Mouse (Mus musculus): ENCODE results near the gene Frg2f1. TPM values are rescaled to one million over a fixed set of nuclear protein-coding genes. Genes with fewer than 3 reads are reported as not detected.

The Frg2f1 gene
- 4.5 and 5.1 TPM in 2 replicates for polyA plus RNA-seq (2016; fragmentation: Nextera tagmentation; extraction: Ambion mirVana)

DNA sequence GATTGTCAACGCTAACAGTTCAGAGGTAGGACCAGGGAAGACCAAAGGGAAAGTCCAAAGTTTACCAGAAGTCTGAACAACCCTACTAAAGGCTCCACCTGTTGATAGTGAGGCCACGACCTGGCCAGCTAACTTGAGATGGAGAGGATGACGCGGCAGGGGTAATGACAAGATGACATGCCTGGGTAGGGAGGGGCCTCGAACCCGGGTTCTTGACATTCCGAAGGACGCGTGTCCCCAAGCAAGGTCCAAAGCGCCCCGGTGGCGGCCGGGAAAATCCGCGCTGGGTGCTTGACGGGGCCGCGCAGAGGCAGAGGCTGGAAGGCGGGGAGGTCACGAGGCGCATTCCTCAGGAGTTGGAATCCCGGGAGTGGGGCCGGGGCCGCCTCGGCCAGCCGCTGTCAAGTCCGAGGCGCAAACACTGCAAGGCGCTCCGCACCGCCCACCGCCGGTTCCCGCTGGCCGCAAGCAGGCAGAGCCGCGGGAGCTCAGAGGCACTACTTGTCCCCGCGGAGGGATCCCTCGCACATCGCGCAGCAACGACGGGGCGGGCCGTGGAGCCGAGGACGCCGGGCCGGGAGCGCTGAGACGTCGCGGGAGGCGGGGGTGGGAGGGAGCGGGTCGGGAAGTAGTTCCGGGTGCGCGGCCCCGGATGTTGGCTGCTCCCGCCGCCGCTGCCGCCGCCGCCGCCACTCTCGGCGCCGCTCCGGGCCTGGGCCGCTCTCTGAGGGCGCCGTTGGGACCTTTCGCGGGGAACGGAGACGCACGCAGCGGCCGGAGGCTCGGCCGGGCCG, at the start of gene Frg2f1:
Gene Frg2f1 (minus strand): TSS at position 499 of the 794 bp plus-strand sequence.
- WGBS: under 1% methylated on average over 70 of the region's 85 CpGs
- Histone ChIP-seq H3K9me3 (replicated peaks) (no peaks in the 10 kb centered on the region), H3K36me3 (no peaks in the 10 kb centered on the region)

GRCm38 (mm10) chr4:119588037-119588436, 48.7 kb upstream of the Frg2f1 start:
- peaks cover 9% of the 10 kb centered on the region; the same call in 1 of the 2 replicates for H3K4me1 ChIP-seq (replicated peaks)
- no peaks in the 10 kb centered on the region for H3K27me3 ChIP-seq (replicated peaks)
- no peak for ATAC-seq (ENCODE audit: insufficient number of reproducible peaks, low FRiP score)
- H3K27ac ChIP-seq (ENCODE audit: poor library complexity, severe bottlenecking): no peak overlapping the region
- no peaks in the 10 kb centered on the region for H3K9me3 ChIP-seq (replicated peaks)
- peaks cover 21% of the 10 kb centered on the region for H3K36me3 ChIP-seq
- no peak overlapping the region for H3K9ac ChIP-seq
- no peak overlapping the region for H3K4me3 ChIP-seq
- no peak overlapping the region for H3K4me2 ChIP-seq
- WGBS: 97% methylated on average over 2 of the region's 2 CpGs

More for the DNA sequence above, at the start of gene Frg2f1:
- Histone ChIP-seq H3K4me2 (peak within 1 kb of the TSS; percentile 80), H3K9ac (peak within 1 kb of the TSS; percentile 94), H3K4me3 (peak within 1 kb of the TSS; percentile 90), H3K27ac (ENCODE audit: poor library complexity, severe bottlenecking) (peak within 1 kb of the TSS; percentile 99), H3K27me3 (replicated peaks) (no peaks in the 10 kb centered on the region), H3K4me1 (replicated peaks) (peaks cover 15% of the 10 kb centered on the region)
- peak; percentile 95 for ATAC-seq (ENCODE audit: insufficient number of reproducible peaks, low FRiP score)

- ATAC-seq (ENCODE audit: insufficient number of reproducible peaks, low FRiP score): no peak
- Histone ChIP-seq H3K4me1 (replicated peaks) (peaks cover 33% of the 10 kb centered on the region), H3K4me3 (no peak overlapping the region), H3K36me3 (peaks cover 17% of the 10 kb centered on the region), H3K27ac (ENCODE audit: poor library complexity, severe bottlenecking) (no peak overlapping the region), H3K9me3 (replicated peaks) (0 out of 2 replicates have a peak, but pooled peaks cover 4% of the 10 kb centered on the region), H3K27me3 (replicated peaks) (no peaks in the 10 kb centered on the region), H3K4me2 (no peak overlapping the region), H3K9ac (no peak overlapping the region)
- WGBS: 79% methylated on average over 3 of the region's 3 CpGs
Observed at GRCm38 (mm10) chr4:119575459-119575858, 36.1 kb upstream of the Frg2f1 start.

DNA sequence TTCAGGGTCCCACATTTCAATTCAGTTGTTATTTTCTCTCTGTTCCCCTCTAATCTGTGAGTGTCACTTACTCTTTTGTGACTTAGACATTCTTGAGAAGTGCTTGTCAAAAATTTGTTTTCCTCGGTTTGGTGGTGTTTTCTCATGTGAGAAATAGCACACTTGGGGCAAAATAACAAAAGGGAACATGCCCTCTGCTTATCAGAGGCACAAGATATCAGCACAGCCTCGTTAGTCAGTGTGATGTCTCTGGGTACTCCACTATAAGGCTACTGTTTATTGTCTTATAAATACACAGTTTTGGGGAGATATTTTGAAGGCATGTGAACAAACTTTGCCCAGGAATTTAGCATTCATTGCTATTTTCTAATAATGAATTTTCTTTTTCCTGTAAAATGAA, 35.2 kb upstream of the Frg2f1 start:
- H3K4me2 ChIP-seq: no peak overlapping the region
- H3K9me3 ChIP-seq (replicated peaks): 0 out of 2 replicates have a peak, but pooled peaks cover 4% of the 10 kb centered on the region
- no peak for ATAC-seq (ENCODE audit: insufficient number of reproducible peaks, low FRiP score)
- 21% methylated on average over 2 of the region's 2 CpGs for WGBS
- H3K4me3 ChIP-seq: no peak overlapping the region
- peaks cover 17% of the 10 kb centered on the region for H3K36me3 ChIP-seq
- H3K4me1 ChIP-seq (replicated peaks): peaks cover 33% of the 10 kb centered on the region
- H3K27ac ChIP-seq (ENCODE audit: poor library complexity, severe bottlenecking): no peak overlapping the region
- no peaks in the 10 kb centered on the region for H3K27me3 ChIP-seq (replicated peaks)
- no peak overlapping the region for H3K9ac ChIP-seq

DNA sequence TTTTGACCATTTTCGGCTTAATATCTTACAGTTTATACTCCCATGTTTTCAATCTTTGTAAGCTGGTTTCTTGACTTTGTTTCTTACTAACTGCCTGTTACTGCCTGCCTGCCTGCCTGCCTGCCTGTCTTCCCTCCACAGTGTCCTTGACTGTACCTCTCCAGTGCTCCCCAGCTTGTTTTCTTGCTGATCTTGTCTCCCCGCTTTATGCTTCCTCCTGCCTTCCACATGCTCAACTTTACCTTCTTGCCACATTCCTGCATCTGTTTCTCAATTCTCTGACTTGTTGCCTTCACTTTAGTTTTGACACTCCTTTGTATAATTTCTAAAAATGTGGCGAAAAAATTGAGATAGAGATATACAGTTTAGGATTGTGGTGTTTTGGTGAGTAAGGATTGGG, 33.4 kb upstream of the Frg2f1 start:
- Histone ChIP-seq H3K9ac (no peak overlapping the region), H3K4me1 (replicated peaks) (peaks cover 38% of the 10 kb centered on the region), H3K36me3 (peaks cover 13% of the 10 kb centered on the region), H3K27me3 (replicated peaks) (no peaks in the 10 kb centered on the region), H3K4me3 (no peak overlapping the region), H3K27ac (ENCODE audit: poor library complexity, severe bottlenecking) (0 out of 2 replicates have a peak overlapping the region, but pooled peaks have one; percentile 1), H3K9me3 (replicated peaks) (no peaks in the 10 kb centered on the region), H3K4me2 (no peak overlapping the region)
- WGBS: 91% methylated on average over 3 of the region's 3 CpGs
- no peak for ATAC-seq (ENCODE audit: insufficient number of reproducible peaks, low FRiP score)

DNA sequence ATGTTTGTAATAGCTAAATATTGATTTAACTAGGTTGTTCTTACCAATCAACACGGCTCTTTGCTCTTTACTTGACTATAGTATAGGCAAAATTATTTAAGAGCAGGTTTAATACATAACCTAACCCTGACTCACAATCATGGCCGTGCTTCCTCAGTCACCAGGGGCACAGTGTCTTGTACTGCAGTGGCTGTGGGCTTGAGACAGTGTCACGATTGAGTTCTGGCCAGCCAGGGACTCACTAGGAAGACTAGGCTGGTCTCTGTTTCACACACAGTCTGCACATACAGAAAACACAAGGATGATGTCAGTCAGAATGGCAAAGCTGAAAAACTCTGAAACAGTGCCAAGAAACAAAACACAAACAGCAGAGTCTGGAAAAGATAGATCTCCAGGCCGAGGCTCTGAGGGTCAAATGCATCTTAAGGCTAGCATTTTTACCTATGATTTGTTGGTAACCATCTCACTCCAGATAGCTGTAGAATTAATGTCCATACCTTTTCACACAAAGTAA, 27.1 kb upstream of the Frg2f1 start:
- 44% methylated on average over 4 of the region's 4 CpGs for WGBS
- Histone ChIP-seq H3K27ac (ENCODE audit: poor library complexity, severe bottlenecking) (peak overlapping the region; percentile 80), H3K27me3 (replicated peaks) (no peaks in the 10 kb centered on the region), H3K36me3 (peaks cover 13% of the 10 kb centered on the region), H3K9ac (no peak overlapping the region), H3K4me3 (no peak overlapping the region), H3K9me3 (replicated peaks) (peaks cover 5% of the 10 kb centered on the region), H3K4me1 (replicated peaks) (peaks cover 15% of the 10 kb centered on the region), H3K4me2 (0 out of 2 replicates have a peak overlapping the region, but pooled peaks have one; percentile 25)
- no peak; the same call in 1 of the 2 replicates for ATAC-seq (ENCODE audit: insufficient number of reproducible peaks, low FRiP score)

GRCm38 (mm10) chr4:119563136-119563535, 23.8 kb upstream of the Frg2f1 start:
- Histone ChIP-seq H3K27ac (ENCODE audit: poor library complexity, severe bottlenecking) (no peak overlapping the region), H3K9ac (no peak overlapping the region), H3K4me1 (replicated peaks) (peaks cover 13% of the 10 kb centered on the region), H3K9me3 (replicated peaks) (peaks cover 5% of the 10 kb centered on the region), H3K4me3 (no peak overlapping the region), H3K27me3 (replicated peaks) (no peaks in the 10 kb centered on the region), H3K36me3 (peaks cover 13% of the 10 kb centered on the region), H3K4me2 (no peak overlapping the region)
- no peak for ATAC-seq (ENCODE audit: insufficient number of reproducible peaks, low FRiP score)

- Histone ChIP-seq H3K4me2 (no peak overlapping the region), H3K36me3 (no peaks in the 10 kb centered on the region), H3K4me3 (no peak overlapping the region), H3K4me1 (replicated peaks) (peaks cover 21% of the 10 kb centered on the region), H3K9me3 (replicated peaks) (no peaks in the 10 kb centered on the region), H3K27me3 (replicated peaks) (no peaks in the 10 kb centered on the region), H3K9ac (no peak overlapping the region), H3K27ac (ENCODE audit: poor library complexity, severe bottlenecking) (no peak overlapping the region)
- ATAC-seq (ENCODE audit: insufficient number of reproducible peaks, low FRiP score): no peak
- WGBS: 66% methylated on average over 2 of the region's 2 CpGs
Observed at GRCm38 (mm10) chr4:119555466-119555865, 16.1 kb upstream of the Frg2f1 start.

DNA sequence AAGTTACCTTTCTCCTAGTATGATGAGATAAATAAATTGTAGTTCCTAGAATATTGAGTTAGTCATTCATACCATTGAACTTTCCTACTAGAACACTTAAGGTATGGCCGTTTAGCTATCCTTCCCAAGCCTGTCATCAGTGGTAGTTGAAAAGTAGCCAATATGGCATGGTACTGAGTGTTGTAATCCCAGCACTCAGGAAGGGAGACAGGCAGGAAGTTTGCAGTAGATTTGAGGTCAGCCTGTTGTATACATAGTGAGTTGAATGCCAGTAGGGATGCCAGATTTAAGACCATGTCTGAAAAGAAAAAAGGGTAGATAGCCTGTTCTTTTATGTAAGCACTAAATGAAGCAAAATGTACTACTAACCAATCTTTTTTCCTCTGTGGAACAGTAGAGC, 11.5 kb upstream of the Frg2f1 start:
- Histone ChIP-seq H3K9ac (no peak overlapping the region), H3K27ac (ENCODE audit: poor library complexity, severe bottlenecking) (no peak overlapping the region), H3K36me3 (no peaks in the 10 kb centered on the region), H3K9me3 (replicated peaks) (no peaks in the 10 kb centered on the region), H3K4me2 (no peak overlapping the region), H3K27me3 (replicated peaks) (no peaks in the 10 kb centered on the region), H3K4me1 (replicated peaks) (peaks cover 25% of the 10 kb centered on the region), H3K4me3 (no peak overlapping the region)
- WGBS: 29% methylated on average over 1 of the region's 1 CpGs
- no peak for ATAC-seq (ENCODE audit: insufficient number of reproducible peaks, low FRiP score)

DNA sequence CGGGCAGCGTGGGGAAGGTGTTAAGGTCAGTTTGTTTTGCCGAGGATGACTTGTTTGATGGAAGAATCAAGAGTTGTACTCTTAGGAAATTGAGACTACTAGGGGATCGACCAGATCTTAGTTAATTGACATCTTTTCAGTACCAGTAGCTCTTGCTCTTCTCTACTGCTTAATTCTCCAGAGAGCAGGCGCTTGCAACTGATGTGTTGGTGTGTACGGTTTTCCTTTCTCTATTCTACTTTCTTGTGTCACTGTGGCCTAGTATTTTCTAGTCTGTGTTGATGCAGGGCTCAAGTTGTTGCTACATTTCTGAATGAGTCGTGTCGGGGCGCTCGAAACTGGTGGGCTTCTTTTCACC, 1.2 kb upstream of the Frg2f1 start:
- 5% methylated on average over 10 of the region's 10 CpGs for WGBS
- Histone ChIP-seq H3K4me1 (replicated peaks) (peaks cover 12% of the 10 kb centered on the region), H3K4me3 (peak overlapping the region; percentile 90), H3K27me3 (replicated peaks) (no peaks in the 10 kb centered on the region), H3K9me3 (replicated peaks) (no peaks in the 10 kb centered on the region), H3K36me3 (no peaks in the 10 kb centered on the region), H3K4me2 (peak overlapping the region; percentile 80), H3K9ac (peak overlapping the region; percentile 94), H3K27ac (ENCODE audit: poor library complexity, severe bottlenecking) (peak overlapping the region; percentile 99)
- no peak for ATAC-seq (ENCODE audit: insufficient number of reproducible peaks, low FRiP score)

GRCm38 (mm10) chr4:119539836-119540532, 655 bp upstream of the Frg2f1 start:
- no peaks in the 10 kb centered on the region for H3K9me3 ChIP-seq (replicated peaks)
- H3K9ac ChIP-seq: peak overlapping the region; percentile 94
- H3K4me1 ChIP-seq (replicated peaks): peaks cover 13% of the 10 kb centered on the region
- WGBS: under 1% methylated on average over 57 of the region's 76 CpGs
- H3K4me2 ChIP-seq: peak overlapping the region; percentile 80
- H3K27me3 ChIP-seq (replicated peaks): no peaks in the 10 kb centered on the region
- peak overlapping the region; percentile 90 for H3K4me3 ChIP-seq
- peak; percentile 80 for ATAC-seq (ENCODE audit: insufficient number of reproducible peaks, low FRiP score)
- peak overlapping the region; percentile 99 for H3K27ac ChIP-seq (ENCODE audit: poor library complexity, severe bottlenecking)
- H3K36me3 ChIP-seq: no peaks in the 10 kb centered on the region
